Mouse (Mus musculus): ENCODE measurements around the gene Zfp467. TPM values are rescaled to one million over a fixed set of nuclear protein-coding genes. Genes with fewer than 3 reads are reported as not detected.

Gene Zfp467
- polyA plus RNA-seq, 1 experiment from 2014 or later: 34.2 TPM

- Histone ChIP-seq H3K27me3 (peaks cover 19% of the 10 kb centered on the region; the same call in 1 of the 2 replicates), H3K4me3 (no peak overlapping the region), H3K4me1 (peaks cover 13% of the 10 kb centered on the region)
Measured at GRCm38 (mm10) chr6:48437679-48438376, 7.8 kb downstream of the Zfp467 start.

DNA sequence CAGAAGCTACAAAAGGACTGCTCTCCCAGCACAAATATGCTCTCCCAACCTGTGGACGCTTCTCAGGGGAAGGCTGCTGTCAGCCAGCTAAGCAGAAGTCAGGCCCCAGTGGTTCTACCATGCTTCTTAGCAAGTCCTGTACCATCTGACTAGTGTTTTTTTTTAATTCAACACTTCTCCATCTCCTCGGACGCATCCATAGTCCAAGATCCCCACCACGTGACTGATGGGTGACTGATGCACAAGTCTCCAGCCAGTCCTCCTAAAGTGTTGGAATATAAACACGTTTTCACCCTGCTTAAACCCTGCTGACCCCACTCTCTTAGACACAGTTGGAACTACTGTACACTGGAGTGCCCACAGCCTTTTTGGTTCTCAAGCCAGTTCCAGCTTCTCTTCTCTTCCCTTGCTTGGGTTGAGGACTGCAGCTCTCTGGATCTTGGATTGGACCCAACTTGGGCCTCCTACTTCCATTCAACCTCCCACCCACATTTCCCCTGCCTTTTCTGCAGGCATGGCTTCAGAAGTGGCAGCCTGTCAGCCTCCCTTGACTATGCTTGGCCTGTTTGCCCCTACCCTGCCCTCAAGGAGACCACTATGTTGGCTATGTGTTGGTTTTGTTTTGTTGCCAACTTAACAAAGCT lies 9.8 kb downstream of the Zfp467 start:
- Histone ChIP-seq H3K27ac (replicated peaks) (no peak overlapping the region), H3K27me3 (peaks cover 19% of the 10 kb centered on the region; the same call in 1 of the 2 replicates), H3K4me1 (peaks cover 13% of the 10 kb centered on the region), H3K4me3 (no peak overlapping the region), H3K9me3 (no peaks in the 10 kb centered on the region), H3K9ac (replicated peaks) (no peak overlapping the region), H3K36me3 (peaks cover 19% of the 10 kb centered on the region), H3K4me2 (replicated peaks) (no peak overlapping the region)
- ATAC-seq (replicated peaks): no peak
- WGBS: 84% methylated on average over 5 of the region's 5 CpGs

More at GRCm38 (mm10) chr6:48437679-48438376, 7.8 kb downstream of the Zfp467 start:
- no peak for ATAC-seq (replicated peaks)
- Histone ChIP-seq H3K9me3 (no peaks in the 10 kb centered on the region), H3K9ac (replicated peaks) (no peak overlapping the region), H3K36me3 (peaks cover 30% of the 10 kb centered on the region), H3K27ac (replicated peaks) (no peak overlapping the region), H3K4me2 (replicated peaks) (no peak overlapping the region)
- 50% methylated on average over 35 of the region's 35 CpGs for WGBS

DNA sequence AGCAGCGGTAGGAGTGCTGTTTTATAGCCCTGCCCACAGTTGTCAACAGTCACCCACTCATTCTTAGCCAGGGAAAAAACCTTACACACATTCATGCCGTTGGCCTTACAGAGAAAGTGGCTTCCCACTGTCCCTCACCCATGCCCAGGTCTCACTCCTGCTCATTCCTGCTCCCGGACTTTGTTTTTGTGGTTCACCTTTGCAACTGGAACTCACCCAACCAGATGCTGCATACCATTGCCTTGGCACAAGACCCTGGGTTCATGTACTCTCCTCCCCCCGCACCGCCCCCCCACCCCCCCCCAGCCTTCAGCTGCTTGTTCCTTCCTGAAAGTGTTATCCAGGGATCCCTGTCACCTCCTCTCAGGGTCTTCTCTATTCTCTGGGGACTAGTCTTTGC lies 10.5 kb downstream of the Zfp467 start:
- Histone ChIP-seq H3K9me3 (no peaks in the 10 kb centered on the region), H3K4me3 (no peak overlapping the region), H3K9ac (replicated peaks) (no peak overlapping the region), H3K27ac (replicated peaks) (no peak overlapping the region), H3K36me3 (peaks cover 19% of the 10 kb centered on the region), H3K4me2 (replicated peaks) (no peak overlapping the region), H3K4me1 (peaks cover 13% of the 10 kb centered on the region), H3K27me3 (peaks cover 19% of the 10 kb centered on the region; the same call in 1 of the 2 replicates)
- no peak for ATAC-seq (replicated peaks)
- 69% methylated on average over 5 of the region's 5 CpGs for WGBS

GRCm38 (mm10) chr6:48434651-48435050 lies 11.0 kb downstream of the Zfp467 start:
- no peak overlapping the region for H3K9ac ChIP-seq (replicated peaks)
- H3K27me3 ChIP-seq: peaks cover 16% of the 10 kb centered on the region; the same call in 1 of the 2 replicates
- peaks cover 19% of the 10 kb centered on the region for H3K36me3 ChIP-seq
- WGBS: 71% methylated on average over 6 of the region's 6 CpGs
- H3K4me1 ChIP-seq: peaks cover 13% of the 10 kb centered on the region
- no peak for ATAC-seq (replicated peaks)
- no peak overlapping the region for H3K4me2 ChIP-seq (replicated peaks)
- H3K27ac ChIP-seq (replicated peaks): no peak overlapping the region
- H3K4me3 ChIP-seq: no peak overlapping the region
- no peaks in the 10 kb centered on the region for H3K9me3 ChIP-seq

DNA sequence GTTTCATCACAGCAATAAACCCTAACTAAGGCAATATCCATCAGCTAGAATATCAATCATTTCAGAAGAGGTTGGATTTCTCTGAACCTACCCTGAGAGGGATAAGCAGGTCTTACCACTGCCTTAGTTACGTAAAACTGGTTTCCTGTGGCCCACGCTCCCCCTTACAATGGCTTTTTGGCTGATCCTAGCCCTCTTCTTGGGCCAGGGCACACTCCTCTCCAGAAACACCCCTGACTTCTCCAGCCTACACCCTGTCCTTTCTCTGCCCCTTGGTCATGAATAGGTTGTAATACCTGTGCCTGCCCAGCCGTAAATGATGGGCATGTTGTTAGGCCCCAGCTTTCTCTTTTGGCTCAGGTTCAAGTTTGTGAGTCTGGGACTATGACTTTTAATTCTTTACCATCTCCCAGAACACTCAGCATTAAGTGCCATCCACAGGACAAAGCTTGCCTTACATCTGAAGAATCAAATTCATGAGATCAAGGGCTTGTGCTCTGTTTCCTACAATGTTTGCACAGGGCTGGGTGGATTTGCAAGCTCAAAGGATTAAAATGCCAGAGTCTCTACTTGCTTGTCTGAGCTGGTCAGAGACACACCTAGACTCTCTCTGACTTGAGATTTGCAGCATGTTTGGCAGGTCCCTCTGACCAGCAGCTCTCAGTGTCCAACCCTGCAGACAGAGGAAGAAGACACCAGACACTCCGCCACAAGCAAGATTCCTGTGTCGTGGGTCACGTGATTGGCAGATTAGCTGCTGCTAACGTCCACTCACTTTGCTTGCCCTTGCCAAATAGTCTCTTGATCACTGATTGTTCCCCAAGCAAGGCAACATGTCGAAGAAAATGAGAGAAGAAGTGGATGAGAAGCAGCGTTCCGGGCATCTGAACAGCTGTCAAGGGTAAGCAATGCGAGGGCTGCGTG lies 12.5 kb downstream of the Zfp467 start:
- no peaks in the 10 kb centered on the region for H3K4me1 ChIP-seq
- no peak overlapping the region for H3K4me2 ChIP-seq (replicated peaks)
- no peaks in the 10 kb centered on the region for H3K9me3 ChIP-seq
- no peak overlapping the region for H3K9ac ChIP-seq (replicated peaks)
- H3K27me3 ChIP-seq: peaks cover 4% of the 10 kb centered on the region; the same call in 1 of the 2 replicates
- H3K4me3 ChIP-seq: no peak overlapping the region
- no peak overlapping the region for H3K27ac ChIP-seq (replicated peaks)
- 69% methylated on average over 12 of the region's 12 CpGs for WGBS
- H3K36me3 ChIP-seq: peaks cover 14% of the 10 kb centered on the region
- no peak for ATAC-seq (replicated peaks)

- no peaks in the 10 kb centered on the region for H3K9me3 ChIP-seq
- no peak overlapping the region for H3K27ac ChIP-seq (replicated peaks)
- no peak for ATAC-seq (replicated peaks)
- no peak overlapping the region for H3K9ac ChIP-seq (replicated peaks)
- H3K4me2 ChIP-seq (replicated peaks): no peak overlapping the region
- H3K36me3 ChIP-seq: no peaks in the 10 kb centered on the region
- 71% methylated on average over 5 of the region's 5 CpGs for WGBS
- no peaks in the 10 kb centered on the region for H3K4me1 ChIP-seq
- H3K4me3 ChIP-seq: no peak overlapping the region
- no peaks in the 10 kb centered on the region for H3K27me3 ChIP-seq
Measured at GRCm38 (mm10) chr6:48430748-48431147, 14.9 kb downstream of the Zfp467 start.

- no peak for ATAC-seq (replicated peaks)
- Histone ChIP-seq H3K27me3 (no peaks in the 10 kb centered on the region), H3K4me3 (no peak overlapping the region), H3K36me3 (no peaks in the 10 kb centered on the region), H3K9ac (replicated peaks) (no peak overlapping the region), H3K9me3 (no peaks in the 10 kb centered on the region), H3K27ac (replicated peaks) (no peak overlapping the region), H3K4me2 (replicated peaks) (no peak overlapping the region), H3K4me1 (no peaks in the 10 kb centered on the region)
- WGBS: 77% methylated on average over 4 of the region's 4 CpGs
Measured at GRCm38 (mm10) chr6:48428769-48429557, 16.7 kb downstream of the Zfp467 start.

DNA sequence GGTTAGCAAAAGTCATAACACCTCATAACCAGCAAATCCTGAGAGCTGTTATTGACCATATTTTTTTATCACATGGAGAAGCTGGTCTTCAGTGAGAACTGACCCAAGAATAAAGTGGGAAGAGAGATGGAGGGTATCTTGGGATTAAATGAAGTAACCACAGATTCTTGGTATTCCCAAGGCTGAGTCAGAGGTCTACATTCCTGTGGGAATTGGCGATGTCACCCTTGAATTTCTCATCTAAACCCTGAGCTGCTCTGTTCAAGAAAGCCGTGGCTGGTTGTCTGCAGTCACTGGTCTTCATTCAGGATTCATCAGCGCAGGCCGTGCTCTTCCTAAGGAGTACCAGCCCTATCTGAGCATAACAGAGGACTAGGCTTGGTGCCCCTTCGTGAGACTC lies 18.7 kb downstream of the Zfp467 start:
- Histone ChIP-seq H3K4me1 (no peaks in the 10 kb centered on the region), H3K9ac (replicated peaks) (no peak overlapping the region), H3K27me3 (no peaks in the 10 kb centered on the region), H3K4me2 (replicated peaks) (no peak overlapping the region), H3K4me3 (no peak overlapping the region), H3K36me3 (no peaks in the 10 kb centered on the region), H3K27ac (replicated peaks) (no peak overlapping the region), H3K9me3 (no peaks in the 10 kb centered on the region)
- no peak for ATAC-seq (replicated peaks)
- 78% methylated on average over 5 of the region's 5 CpGs for WGBS

DNA sequence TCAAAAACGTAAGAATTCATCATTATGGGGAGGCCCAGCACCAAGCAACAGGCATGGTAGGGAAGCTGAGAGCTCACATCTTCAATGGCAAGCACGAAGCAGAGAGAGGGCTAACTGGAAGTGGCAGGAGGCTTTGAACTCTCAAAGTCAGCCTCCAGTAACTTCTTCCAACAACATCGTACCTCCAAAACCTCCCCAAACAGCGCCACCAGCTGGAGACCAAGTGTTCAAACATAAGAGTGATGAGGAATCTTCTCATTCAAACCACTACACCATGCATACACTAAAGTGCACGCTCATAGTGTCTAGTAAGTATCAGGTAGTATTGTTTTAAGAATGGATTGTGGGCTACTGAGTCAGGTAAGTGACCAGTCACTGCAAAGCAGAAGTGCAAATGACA lies 21.6 kb downstream of the Zfp467 start:
- ATAC-seq (replicated peaks): no peak
- WGBS: 68% methylated on average over 5 of the region's 5 CpGs
- Histone ChIP-seq H3K4me2 (replicated peaks) (no peak overlapping the region), H3K4me1 (no peaks in the 10 kb centered on the region), H3K27me3 (no peaks in the 10 kb centered on the region), H3K9me3 (no peaks in the 10 kb centered on the region), H3K27ac (replicated peaks) (no peak overlapping the region), H3K36me3 (no peaks in the 10 kb centered on the region; the same call in 1 of the 2 replicates), H3K4me3 (no peak overlapping the region), H3K9ac (replicated peaks) (no peak overlapping the region)

- Histone ChIP-seq H3K36me3 (peaks cover 6% of the 10 kb centered on the region), H3K27ac (replicated peaks) (no peak overlapping the region), H3K9ac (replicated peaks) (no peak overlapping the region), H3K4me1 (no peaks in the 10 kb centered on the region), H3K9me3 (no peaks in the 10 kb centered on the region), H3K27me3 (no peaks in the 10 kb centered on the region), H3K4me3 (no peak overlapping the region), H3K4me2 (replicated peaks) (no peak overlapping the region)
- ATAC-seq (replicated peaks): no peak
- 61% methylated on average over 3 of the region's 3 CpGs for WGBS
Measured at GRCm38 (mm10) chr6:48423336-48423735, 22.3 kb downstream of the Zfp467 start.

DNA sequence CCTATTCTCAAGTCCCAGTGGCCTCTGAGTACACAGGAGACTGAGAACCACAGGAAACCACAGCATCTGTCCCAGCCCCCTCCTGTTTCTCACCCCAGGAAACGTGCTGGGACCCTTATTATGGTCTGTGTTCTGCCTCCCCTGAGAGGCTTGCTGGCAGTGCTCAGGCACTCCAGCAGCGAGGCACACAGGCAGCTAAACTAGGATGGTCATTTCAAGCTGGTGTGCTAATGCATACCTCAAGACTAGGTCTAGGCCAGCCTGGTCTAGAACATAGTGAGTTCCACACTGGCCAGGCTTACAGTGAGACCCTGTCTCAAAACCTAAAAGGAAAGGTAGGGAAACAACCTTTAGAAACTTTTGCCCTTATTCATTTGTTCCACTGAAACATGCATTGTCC lies 25.0 kb downstream of the Zfp467 start:
- WGBS: 12% methylated on average over 2 of the region's 2 CpGs
- H3K4me2 ChIP-seq (replicated peaks): no peak overlapping the region
- H3K9me3 ChIP-seq: no peaks in the 10 kb centered on the region
- no peaks in the 10 kb centered on the region for H3K4me1 ChIP-seq
- no peaks in the 10 kb centered on the region for H3K27me3 ChIP-seq
- H3K36me3 ChIP-seq: peaks cover 30% of the 10 kb centered on the region
- H3K9ac ChIP-seq (replicated peaks): no peak overlapping the region
- no peak overlapping the region for H3K27ac ChIP-seq (replicated peaks)
- no peak overlapping the region for H3K4me3 ChIP-seq
- ATAC-seq (replicated peaks): peak; percentile 36; the same call in 1 of the 2 replicates
